Mouse (Mus musculus): ENCODE results near the gene Rpl39l. TPM values are rescaled to one million over a fixed set of nuclear protein-coding genes. Genes with fewer than 3 reads are reported as not detected.

The Rpl39l gene
- total RNA-seq (2014; rRNA removed; ENCODE audit: low replicate concordance), result not detected in 2 replicates
- 0.37 and 0.49 TPM in 2 replicates for polyA plus RNA-seq (2015; fragmentation: Nextera tagmentation; extraction: Ambion mirVana)

GRCm38 (mm10) chr16:10170005-10170404 is at the start of gene Rpl39l:
Gene Rpl39l (plus strand): TSS chr16:10170226.
- no peaks in the 10 kb centered on the region for H3K9me3 ChIP-seq (replicated peaks; ENCODE audit: control insufficient read depth, low read length)
- 81% methylated on average over 22 of the region's 22 CpGs for WGBS
- no peaks in the 10 kb centered on the region for H3K36me3 ChIP-seq (replicated peaks; ENCODE audit: control insufficient read depth, insufficient read depth, low read length)
- no peak within 1 kb of the TSS for H3K27ac ChIP-seq (ENCODE audit: low read depth)
- TF ChIP-seq CTCF (IDR thresholded peaks at IDR 0.05; ENCODE audit: low read depth) (no peak), EP300 (IDR thresholded peaks at IDR 0.05; ENCODE audit: low read depth) (no peak)
- H3K27me3 ChIP-seq (ENCODE audit: control insufficient read depth, insufficient read depth, low read length), result no peaks in the 10 kb centered on the region
- ATAC-seq (ENCODE audit: insufficient read depth, low read depth) (no peak), DNase-seq (ENCODE audit: low spot score) (no peak)
- no peak within 1 kb of the TSS for H3K4me2 ChIP-seq (ENCODE audit: low read depth, low read length)
- no peaks in the 10 kb centered on the region for H3K4me1 ChIP-seq (ENCODE audit: control insufficient read depth, insufficient read depth)
- no peak within 1 kb of the TSS for H3K4me3 ChIP-seq (ENCODE audit: low read depth, low read length)
- H3K9ac ChIP-seq (replicated peaks; ENCODE audit: low read depth, low read length), result no peak within 1 kb of the TSS

GRCm38 (mm10) chr16:10127586-10127985 is 42.4 kb upstream of the Rpl39l start:
- Histone ChIP-seq H3K4me2 (ENCODE audit: low read depth, low read length) (no peak overlapping the region), H3K4me1 (ENCODE audit: control insufficient read depth, insufficient read depth) (no peaks in the 10 kb centered on the region), H3K27me3 (ENCODE audit: control insufficient read depth, insufficient read depth, low read length) (no peaks in the 10 kb centered on the region), H3K4me3 (ENCODE audit: low read depth, low read length) (no peak overlapping the region), H3K36me3 (replicated peaks; ENCODE audit: control insufficient read depth, insufficient read depth, low read length) (no peaks in the 10 kb centered on the region), H3K9me3 (replicated peaks; ENCODE audit: control insufficient read depth, low read length) (no peaks in the 10 kb centered on the region), H3K9ac (replicated peaks; ENCODE audit: low read depth, low read length) (no peak overlapping the region), H3K27ac (ENCODE audit: low read depth) (no peak overlapping the region)
- ATAC-seq (ENCODE audit: insufficient read depth, low read depth), result no peak
- no peak for TF ChIP-seq EP300 (IDR thresholded peaks at IDR 0.05; ENCODE audit: low read depth)
- TF ChIP-seq CTCF (IDR thresholded peaks at IDR 0.05; ENCODE audit: low read depth), result no peak
- WGBS, result 68% methylated on average over 1 of the region's 1 CpGs
- no peak for DNase-seq (ENCODE audit: low spot score)

- no peaks in the 10 kb centered on the region for H3K9me3 ChIP-seq (replicated peaks; ENCODE audit: control insufficient read depth, low read length)
- H3K4me3 ChIP-seq (ENCODE audit: low read depth, low read length), result no peak overlapping the region
- H3K4me2 ChIP-seq (ENCODE audit: low read depth, low read length), result no peak overlapping the region
- DNase-seq (ENCODE audit: low spot score), result no peak
- H3K36me3 ChIP-seq (replicated peaks; ENCODE audit: control insufficient read depth, insufficient read depth, low read length), result no peaks in the 10 kb centered on the region
- no peak for ATAC-seq (ENCODE audit: insufficient read depth, low read depth)
- no peak for TF ChIP-seq CTCF (IDR thresholded peaks at IDR 0.05; ENCODE audit: low read depth)
- TF ChIP-seq EP300 (IDR thresholded peaks at IDR 0.05; ENCODE audit: low read depth), result no peak
- H3K27ac ChIP-seq (ENCODE audit: low read depth), result no peak overlapping the region
- WGBS, result 55% methylated on average over 2 of the region's 2 CpGs
- H3K4me1 ChIP-seq (ENCODE audit: control insufficient read depth, insufficient read depth), result no peaks in the 10 kb centered on the region
- no peaks in the 10 kb centered on the region for H3K27me3 ChIP-seq (ENCODE audit: control insufficient read depth, insufficient read depth, low read length)
- no peak overlapping the region for H3K9ac ChIP-seq (replicated peaks; ENCODE audit: low read depth, low read length)
Measured at GRCm38 (mm10) chr16:10129052-10129911, 40.7 kb upstream of the Rpl39l start.

- no peak overlapping the region for H3K4me3 ChIP-seq (ENCODE audit: low read depth, low read length)
- H3K4me1 ChIP-seq (ENCODE audit: control insufficient read depth, insufficient read depth), result no peaks in the 10 kb centered on the region
- H3K27ac ChIP-seq (ENCODE audit: low read depth), result no peak overlapping the region
- no peaks in the 10 kb centered on the region for H3K36me3 ChIP-seq (replicated peaks; ENCODE audit: control insufficient read depth, insufficient read depth, low read length)
- ATAC-seq (ENCODE audit: insufficient read depth, low read depth) (no peak), DNase-seq (ENCODE audit: low spot score) (no peak)
- H3K27me3 ChIP-seq (ENCODE audit: control insufficient read depth, insufficient read depth, low read length), result no peaks in the 10 kb centered on the region
- H3K4me2 ChIP-seq (ENCODE audit: low read depth, low read length), result no peak overlapping the region
- H3K9ac ChIP-seq (replicated peaks; ENCODE audit: low read depth, low read length), result no peak overlapping the region
- TF ChIP-seq EP300 (IDR thresholded peaks at IDR 0.05; ENCODE audit: low read depth) (no peak), CTCF (IDR thresholded peaks at IDR 0.05; ENCODE audit: low read depth) (no peak)
- WGBS, result 32% methylated on average over 2 of the region's 2 CpGs
- H3K9me3 ChIP-seq (replicated peaks; ENCODE audit: control insufficient read depth, low read length), result no peaks in the 10 kb centered on the region
Measured at GRCm38 (mm10) chr16:10143166-10143565, 26.9 kb upstream of the Rpl39l start.

- DNase-seq (ENCODE audit: low spot score), result no peak
- no peak overlapping the region for H3K27ac ChIP-seq (ENCODE audit: low read depth)
- TF ChIP-seq EP300 (IDR thresholded peaks at IDR 0.05; ENCODE audit: low read depth) (no peak), CTCF (IDR thresholded peaks at IDR 0.05; ENCODE audit: low read depth) (no peak)
- 82% methylated on average over 5 of the region's 5 CpGs for WGBS
- H3K4me3 ChIP-seq (ENCODE audit: low read depth, low read length), result no peak overlapping the region
- ATAC-seq (ENCODE audit: insufficient read depth, low read depth), result no peak
- no peaks in the 10 kb centered on the region for H3K36me3 ChIP-seq (replicated peaks; ENCODE audit: control insufficient read depth, insufficient read depth, low read length)
- H3K4me2 ChIP-seq (ENCODE audit: low read depth, low read length), result no peak overlapping the region
- no peaks in the 10 kb centered on the region for H3K9me3 ChIP-seq (replicated peaks; ENCODE audit: control insufficient read depth, low read length)
- H3K4me1 ChIP-seq (ENCODE audit: control insufficient read depth, insufficient read depth), result no peaks in the 10 kb centered on the region
- no peak overlapping the region for H3K9ac ChIP-seq (replicated peaks; ENCODE audit: low read depth, low read length)
- H3K27me3 ChIP-seq (ENCODE audit: control insufficient read depth, insufficient read depth, low read length), result no peaks in the 10 kb centered on the region
Measured at GRCm38 (mm10) chr16:10147401-10147800, 22.6 kb upstream of the Rpl39l start.
